Mouse (Mus musculus) midbrain, embryonic 14.5 days (tissue): ENCODE data around the gene Dnaic1. TPM values are rescaled to one million over a fixed set of nuclear protein-coding genes. Genes with fewer than 3 reads are reported as not detected.
A peak's percentile ranks its signal among the peaks of the same experiment; 100 is the strongest.

Source experiments
- ATAC-seq: fragments of 200-750 bp; cut with Nextera tagmentation; 2 replicates; pipeline ENCODE4 v1.8.0; 2017; ENCODE audit warnings: moderate number of reproducible peaks, moderate library complexity; ENCODE audit not compliant: low FRiP score, low TSS enrichment
- DNase-seq: peaks from one replicate; pipeline ENCODE4 v3.0.0-alpha.2; 2015
- H3K27ac ChIP-seq: fragments of 300-500 bp; sonication (generic); replicated peaks from 2 replicates; pipeline ENCODE4 v1.5.1; 2014; ENCODE audit warnings: mild to moderate bottlenecking, low read depth, low read length, moderate library complexity
- H3K27me3 ChIP-seq: fragments of 300-500 bp; sonication (generic); 2 replicates; pipeline ENCODE4 v1.6.1; 2014; ENCODE audit warnings: low read length, control low read depth, mixed read lengths; ENCODE audit not compliant: control insufficient read depth, insufficient read depth
- H3K36me3 ChIP-seq: fragments of 300-500 bp; sonication (generic); 2 replicates; pipeline ENCODE4 v1.6.1; 2014; ENCODE audit warnings: low read length, control low read depth; ENCODE audit not compliant: control insufficient read depth, insufficient read depth
- H3K4me1 ChIP-seq: fragments of 300-500 bp; sonication (generic); 2 replicates; pipeline ENCODE4 v1.6.1; 2014; ENCODE audit warnings: mild to moderate bottlenecking, antibody characterized with exemption, low read length, control low read depth; ENCODE audit not compliant: control insufficient read depth, insufficient read depth
- H3K4me2 ChIP-seq: fragments of 300-500 bp; sonication (generic); 2 replicates; pipeline ENCODE4 v1.6.1; 2014; ENCODE audit warnings: mild to moderate bottlenecking, low read length, moderate library complexity
- H3K4me3 ChIP-seq: fragments of 300-500 bp; sonication (generic); replicated peaks from 2 replicates; pipeline ENCODE4 v1.5.1; 2014; ENCODE audit warnings: low read depth, low read length
- H3K9ac ChIP-seq: fragments of 300-500 bp; sonication (generic); replicated peaks from 2 replicates; pipeline ENCODE4 v1.6.1; 2014; ENCODE audit warnings: mild to moderate bottlenecking, low read length, moderate library complexity
- H3K9me3 ChIP-seq: fragments of 300-500 bp; sonication (generic); 2 replicates; pipeline ENCODE4 v1.6.1; 2016; ENCODE audit warnings: low read length, control low read depth, mixed read lengths; ENCODE audit not compliant: control insufficient read depth
- whole genome bisulfite sequencing: fragments of 180-500 bp; shearing (Covaris S2); extraction: QIAGEN DNeasy Blood & Tissue Kit; methylation state at CpG from one replicate; pipeline ENCODE4 v1.1.7; 2014; 5-methylcytosine and 5-hydroxymethylcytosine counted together
- polyA plus RNA-seq: library from polyadenylated mRNA; unstranded; fragments of >200 nt; fragmentation: Nextera tagmentation; extraction: Ambion mirVana; gene quantifications from 2 replicates; pipeline ENCODE4 v1.2.1, GENCODE M21; 2014

Gene Dnaic1
- polyA plus RNA-seq, 1 experiment from 2014 or later = 2.0 TPM

DNA sequence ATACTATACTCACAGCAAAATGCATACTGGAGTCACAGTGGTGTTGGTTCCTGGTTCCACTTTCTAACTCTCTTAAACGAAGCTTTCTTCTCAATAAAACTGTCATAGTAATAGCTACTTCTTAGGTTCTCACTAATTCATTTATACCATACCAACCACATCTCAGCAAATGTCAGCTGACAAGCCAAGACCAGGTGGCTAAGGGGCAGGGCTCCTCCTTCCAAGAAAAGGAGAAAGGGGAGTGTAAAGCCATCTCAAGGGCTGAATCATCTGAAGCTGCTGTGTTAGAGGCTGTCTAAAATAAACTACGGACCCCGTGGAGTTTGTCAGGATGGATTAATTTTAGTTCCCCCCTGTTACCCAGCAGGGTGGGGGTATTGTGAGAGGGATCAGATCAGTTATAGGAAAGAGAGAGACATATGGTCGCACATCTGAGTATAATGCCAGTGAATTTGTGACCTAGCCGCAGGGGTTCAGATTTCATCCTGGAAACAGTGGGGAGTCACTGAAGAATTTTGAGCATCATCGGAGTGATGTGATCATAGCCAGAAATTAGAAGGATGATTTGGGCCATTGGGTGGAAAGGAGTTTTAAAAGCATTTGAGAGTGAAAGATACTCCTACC lies 71.7 kb downstream of the Dnaic1 start:
- no peak for DNase-seq

DNA sequence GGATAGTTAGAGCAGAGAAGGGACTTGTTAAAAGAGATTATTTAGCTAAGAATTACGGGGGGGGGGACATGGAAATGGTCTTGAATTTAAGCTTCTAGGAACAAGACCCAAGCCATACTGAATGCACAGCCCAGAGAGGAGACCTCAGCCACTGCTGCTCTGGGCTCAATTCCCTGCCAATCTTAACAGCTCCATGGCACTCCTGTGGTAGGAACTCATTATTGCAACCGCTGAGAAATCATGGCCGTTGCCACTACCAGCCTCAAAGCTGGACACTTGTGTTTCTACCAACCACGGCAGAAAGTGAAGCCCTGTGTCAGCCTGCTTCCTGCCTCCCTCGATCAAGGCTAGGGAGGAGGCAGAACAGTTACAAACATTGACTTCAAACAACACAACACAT lies 75.9 kb downstream of the Dnaic1 start:
- H3K4me2 ChIP-seq = no peak overlapping the region
- peaks cover 5% of the 10 kb centered on the region; the same call in 1 of the 2 replicates for H3K4me1 ChIP-seq
- no peaks in the 10 kb centered on the region for H3K9me3 ChIP-seq
- no peak overlapping the region for H3K9ac ChIP-seq
- no peak for ATAC-seq
- no peaks in the 10 kb centered on the region for H3K27me3 ChIP-seq
- peak; percentile 75 for DNase-seq
- 31% methylated on average over 5 of the region's 5 CpGs for WGBS
- H3K27ac ChIP-seq = no peak overlapping the region
- no peak overlapping the region for H3K4me3 ChIP-seq
- H3K36me3 ChIP-seq = no peaks in the 10 kb centered on the region

More for the DNA sequence above, 71.7 kb downstream of the Dnaic1 start:
- H3K27ac ChIP-seq = no peak overlapping the region
- H3K9me3 ChIP-seq = no peaks in the 10 kb centered on the region
- peaks cover 4% of the 10 kb centered on the region; the same call in 1 of the 2 replicates for H3K36me3 ChIP-seq
- WGBS = 76% methylated on average over 6 of the region's 6 CpGs
- no peak overlapping the region for H3K4me3 ChIP-seq
- peaks cover 31% of the 10 kb centered on the region for H3K4me1 ChIP-seq
- H3K27me3 ChIP-seq = no peaks in the 10 kb centered on the region
- ATAC-seq = no peak
- no peak overlapping the region for H3K4me2 ChIP-seq
- no peak overlapping the region for H3K9ac ChIP-seq

DNA sequence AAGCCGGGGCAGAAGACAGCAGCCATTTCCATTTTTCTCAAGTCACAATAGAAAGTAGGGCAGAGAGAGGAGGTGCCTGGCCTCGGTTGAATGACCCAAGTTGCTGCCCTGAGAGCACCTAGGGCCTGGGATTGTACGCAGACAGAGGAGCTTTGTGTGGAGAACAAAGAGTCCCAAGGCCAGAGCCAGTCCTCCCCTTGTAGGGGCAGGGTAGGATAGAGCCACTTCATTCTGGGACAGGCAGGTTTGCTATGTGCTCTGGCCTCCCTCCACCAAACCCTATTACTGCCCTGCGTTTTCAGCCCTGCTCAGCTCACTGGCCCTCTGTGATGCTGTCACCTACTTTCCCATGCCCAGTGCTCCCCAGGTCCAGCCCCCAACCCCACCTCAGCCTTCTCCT lies 78.6 kb downstream of the Dnaic1 start:
- DNase-seq (no peak), ATAC-seq (no peak)
- H3K27me3 ChIP-seq = no peaks in the 10 kb centered on the region
- 8% methylated on average over 4 of the region's 4 CpGs for WGBS
- no peak overlapping the region for H3K4me2 ChIP-seq
- H3K4me3 ChIP-seq = no peak overlapping the region
- no peak overlapping the region for H3K27ac ChIP-seq
- H3K4me1 ChIP-seq = no peaks in the 10 kb centered on the region
- H3K9ac ChIP-seq = no peak overlapping the region
- H3K36me3 ChIP-seq = no peaks in the 10 kb centered on the region
- no peaks in the 10 kb centered on the region for H3K9me3 ChIP-seq

DNA sequence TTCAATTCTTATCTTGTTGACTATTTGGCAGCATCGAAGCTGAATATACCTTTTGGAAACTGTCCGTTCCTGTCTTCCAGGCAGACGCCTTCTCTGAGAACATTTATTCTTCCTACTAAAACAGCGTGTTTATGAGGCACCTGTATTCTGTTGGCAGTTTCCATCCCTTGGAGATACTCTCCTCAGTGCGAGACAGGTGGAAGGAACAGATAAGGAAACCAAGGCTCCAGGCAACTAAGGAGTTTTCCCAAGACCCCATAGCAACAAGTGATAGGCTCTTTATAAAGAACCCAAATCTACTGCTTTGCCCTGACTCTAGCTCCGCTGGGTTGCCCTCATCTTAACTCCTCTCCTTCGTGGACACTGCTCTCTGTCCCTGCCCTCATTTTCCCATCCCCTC lies 79.1 kb downstream of the Dnaic1 start:
- DNase-seq = no peak

DNA sequence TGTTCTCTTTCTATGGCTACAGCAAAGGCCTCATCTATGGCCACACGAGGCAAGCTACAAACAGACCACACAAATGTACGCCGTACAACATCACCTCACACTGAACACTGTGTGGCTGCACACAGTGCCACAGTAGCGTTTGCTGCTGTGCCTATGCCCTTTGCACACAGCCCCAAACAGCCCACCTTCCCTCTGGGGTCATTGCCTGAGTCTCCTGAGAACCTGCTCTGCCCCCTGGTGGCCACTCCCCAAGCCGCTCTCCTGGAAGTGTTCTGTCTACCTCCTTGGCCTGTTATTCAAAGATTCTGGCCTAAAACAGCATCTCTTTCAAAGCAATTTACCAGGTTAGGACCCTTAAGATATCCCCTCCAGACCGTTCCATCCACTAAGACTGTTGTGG lies 83.7 kb downstream of the Dnaic1 start:
- Histone ChIP-seq H3K27ac (no peak overlapping the region), H3K9me3 (no peaks in the 10 kb centered on the region), H3K4me2 (no peak overlapping the region), H3K4me1 (no peaks in the 10 kb centered on the region), H3K27me3 (no peaks in the 10 kb centered on the region), H3K9ac (no peak overlapping the region), H3K36me3 (peaks cover 21% of the 10 kb centered on the region), H3K4me3 (no peak overlapping the region)
- ATAC-seq = peak; percentile 57; the same call in 1 of the 2 replicates
- DNase-seq = peak; percentile 88
- 31% methylated on average over 6 of the region's 6 CpGs for WGBS

More for the DNA sequence above, 79.1 kb downstream of the Dnaic1 start:
- Histone ChIP-seq H3K36me3 (no peaks in the 10 kb centered on the region), H3K9ac (no peak overlapping the region), H3K27me3 (no peaks in the 10 kb centered on the region), H3K4me3 (no peak overlapping the region), H3K9me3 (no peaks in the 10 kb centered on the region), H3K4me2 (no peak overlapping the region), H3K27ac (no peak overlapping the region), H3K4me1 (no peaks in the 10 kb centered on the region)
- WGBS = 54% methylated on average over 7 of the region's 7 CpGs
- no peak for ATAC-seq

DNA sequence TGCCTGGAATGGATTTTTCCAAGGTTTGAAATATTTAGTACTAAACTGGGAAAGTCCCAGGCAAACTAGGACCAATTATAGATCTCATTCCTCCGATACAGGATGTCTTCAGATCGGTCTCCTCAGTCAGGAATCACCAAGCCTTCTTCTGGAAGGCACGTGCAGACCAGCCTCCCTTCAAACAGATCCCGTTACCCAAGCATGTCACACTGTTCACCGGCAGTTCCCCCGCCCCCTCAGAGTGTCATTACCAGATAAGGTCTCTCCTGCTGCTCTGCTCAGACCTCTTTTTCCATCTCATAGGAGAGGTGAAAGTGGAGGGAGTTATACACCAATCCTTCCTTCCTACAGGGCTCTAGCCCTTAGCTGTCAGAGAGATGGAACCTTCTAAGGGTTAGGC lies 84.2 kb downstream of the Dnaic1 start:
- H3K9me3 ChIP-seq = no peaks in the 10 kb centered on the region
- no peak for ATAC-seq
- DNase-seq = no peak
- whole genome bisulfite sequencing = 56% methylated on average over 6 of the region's 6 CpGs
- peaks cover 23% of the 10 kb centered on the region for H3K36me3 ChIP-seq
- no peak overlapping the region; the same call in 1 of the 2 replicates for H3K27ac ChIP-seq
- H3K4me2 ChIP-seq = no peak overlapping the region
- no peaks in the 10 kb centered on the region for H3K27me3 ChIP-seq
- H3K4me3 ChIP-seq = no peak overlapping the region
- H3K9ac ChIP-seq = no peak overlapping the region
- H3K4me1 ChIP-seq = peaks cover 2% of the 10 kb centered on the region; the same call in 1 of the 2 replicates

DNA sequence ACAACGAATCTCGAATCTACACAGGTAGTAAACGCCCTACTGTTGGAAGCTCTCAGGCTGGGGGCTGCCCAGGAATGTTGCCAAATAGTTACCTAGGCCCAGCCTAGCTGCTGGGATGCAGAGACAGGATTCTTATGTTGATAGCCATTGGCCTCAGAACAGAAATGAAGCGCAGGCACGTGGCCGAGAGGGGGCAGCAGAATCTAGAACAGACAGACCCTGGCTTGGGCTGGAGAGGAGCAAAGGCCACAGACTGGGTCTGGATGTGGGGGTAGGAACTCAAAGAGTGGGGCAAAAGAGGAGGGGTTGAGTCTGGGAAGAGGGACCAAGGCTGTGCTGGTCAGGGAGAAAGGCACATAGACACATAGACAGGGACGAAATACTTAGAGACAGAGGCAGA lies 84.6 kb downstream of the Dnaic1 start:
- no peak overlapping the region; the same call in 1 of the 2 replicates for H3K27ac ChIP-seq
- no peak overlapping the region for H3K4me2 ChIP-seq
- H3K27me3 ChIP-seq = no peaks in the 10 kb centered on the region
- DNase-seq (peak; percentile 81), ATAC-seq (peak; percentile 25; the same call in 1 of the 2 replicates)
- H3K36me3 ChIP-seq = peaks cover 23% of the 10 kb centered on the region
- H3K9me3 ChIP-seq = no peaks in the 10 kb centered on the region
- WGBS = 10% methylated on average over 7 of the region's 7 CpGs
- peaks cover 6% of the 10 kb centered on the region; the same call in 1 of the 2 replicates for H3K4me1 ChIP-seq
- H3K9ac ChIP-seq = no peak overlapping the region
- no peak overlapping the region for H3K4me3 ChIP-seq

DNA sequence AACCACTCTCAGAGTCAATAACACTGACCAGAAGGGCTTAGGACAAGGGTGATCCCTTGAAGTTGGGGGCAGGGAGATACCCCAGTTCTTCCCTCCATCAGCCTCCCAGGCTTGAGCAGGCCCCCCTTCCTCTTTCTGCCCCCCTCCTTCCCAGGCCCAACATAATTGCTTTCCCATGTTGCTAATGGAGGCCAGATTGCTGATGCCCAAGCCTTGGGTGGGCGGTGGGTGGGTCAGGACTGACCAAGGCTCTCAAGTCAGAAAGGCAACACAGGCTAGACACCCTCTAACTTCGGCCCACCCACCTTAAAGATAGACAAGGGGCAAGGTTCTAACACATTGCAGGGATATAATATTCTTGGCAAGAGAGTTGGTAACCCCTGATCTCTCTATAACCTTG lies 86.0 kb downstream of the Dnaic1 start:
- H3K4me2 ChIP-seq = no peak overlapping the region
- peaks cover 23% of the 10 kb centered on the region for H3K36me3 ChIP-seq
- ATAC-seq (no peak), DNase-seq (no peak)
- H3K4me1 ChIP-seq = peaks cover 12% of the 10 kb centered on the region; the same call in 1 of the 2 replicates
- 93% methylated on average over 2 of the region's 2 CpGs for WGBS
- H3K27me3 ChIP-seq = no peaks in the 10 kb centered on the region
- H3K9me3 ChIP-seq = no peaks in the 10 kb centered on the region
- H3K4me3 ChIP-seq = no peak overlapping the region
- H3K9ac ChIP-seq = no peak overlapping the region
- no peak overlapping the region for H3K27ac ChIP-seq
